Mouse (Mus musculus): ENCODE results near the gene Vps72. TPM values are rescaled to one million over a fixed set of nuclear protein-coding genes. Genes with fewer than 3 reads are reported as not detected.
"Not testable (repeated sequence)": the region's sequence is repeated elsewhere in the genome, so short reads cannot be mapped to it uniquely, and the experiment has no call there.

The Vps72 gene
- total RNA-seq, 2 experiments from 2014 or later = 56.1 to 63.3 TPM

DNA sequence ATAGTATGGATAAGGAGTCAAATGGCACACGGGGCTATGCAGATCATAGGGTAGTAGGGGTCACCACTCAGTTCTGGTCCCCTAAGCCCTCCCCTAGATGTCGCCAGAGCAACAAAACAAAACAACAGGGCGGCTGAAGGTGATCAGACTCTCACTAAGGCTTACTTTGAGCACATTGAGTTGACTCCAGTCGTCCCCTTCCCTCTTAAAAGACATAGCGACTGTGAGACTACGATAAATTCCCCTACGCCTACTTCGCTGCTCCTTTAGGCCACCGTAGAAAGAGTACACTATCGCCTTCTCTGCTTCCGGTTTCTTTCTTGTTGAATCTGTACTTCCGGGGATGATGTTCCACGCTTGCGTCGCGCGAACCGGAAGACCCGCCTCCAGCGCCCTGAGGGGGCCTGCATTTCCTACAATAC, 22.9 kb downstream of the Vps72 start, which contains the start of the genes Scnm1 and Lysmd1:
Scnm1 (minus strand) TSS at position 332 of the 422 bp plus-strand sequence.
Lysmd1 (plus strand) TSS at position 409 of the 422 bp plus-strand sequence.
- DNase-seq = peak; percentile 92 to 94

GRCm38 (mm10) chr3:95134133-95134532, 23.3 kb downstream of the Vps72 start:
- DNase-seq = not testable (repeated sequence)

- DNase-seq = peak; percentile 60 to 81
Measured at GRCm38 (mm10) chr3:95135023-95135422, 24.2 kb downstream of the Vps72 start.

DNA sequence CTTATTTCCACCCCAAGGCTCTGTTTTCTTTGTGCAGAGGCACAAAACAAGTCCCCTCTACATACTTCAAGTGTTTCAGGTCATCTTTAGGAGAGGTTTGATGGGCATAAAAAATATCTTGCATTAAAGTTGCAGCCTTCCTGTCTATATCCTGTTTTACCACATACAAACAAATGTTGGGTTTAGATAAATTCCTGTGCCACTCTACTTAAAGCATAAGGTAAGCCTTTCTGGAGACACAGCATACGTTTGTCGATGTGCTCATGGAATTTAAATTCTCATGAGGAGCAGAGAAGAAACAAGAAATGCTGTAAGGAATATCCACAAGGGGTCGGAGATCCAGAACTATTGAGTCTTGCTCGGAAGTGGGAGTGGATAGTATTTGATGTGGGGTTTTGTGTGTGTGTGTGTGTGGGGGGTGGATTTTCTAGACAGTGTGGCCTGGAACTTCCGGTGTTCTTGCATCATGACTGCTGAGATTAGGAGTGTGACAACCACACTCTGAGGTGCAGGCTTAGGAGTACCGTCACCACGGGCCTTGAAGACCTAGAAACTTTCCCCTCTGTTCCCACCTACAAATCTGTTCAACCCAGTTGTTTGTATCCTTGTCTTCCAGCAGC, 24.7 kb downstream of the Vps72 start:
- no peak for DNase-seq

DNA sequence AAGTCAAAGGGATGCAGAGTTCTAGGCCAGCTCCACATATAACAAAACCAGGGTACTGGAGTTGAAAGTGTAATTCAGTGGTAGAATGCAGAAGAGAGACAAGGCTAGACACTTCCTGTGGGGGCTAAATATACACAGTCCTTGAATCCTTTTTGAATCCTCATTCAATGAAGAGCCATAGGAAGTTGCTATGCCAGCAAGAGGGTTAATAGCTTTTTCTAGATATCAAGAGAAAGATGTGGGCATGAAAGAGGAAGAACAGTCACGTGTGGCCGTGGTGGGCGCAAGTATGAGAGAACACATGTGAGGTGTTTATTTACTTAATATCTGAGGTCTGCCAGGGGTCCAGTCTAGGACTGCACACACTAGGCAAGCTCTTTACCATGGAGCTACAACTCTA, 25.5 kb downstream of the Vps72 start:
- DNase-seq = no peak

DNA sequence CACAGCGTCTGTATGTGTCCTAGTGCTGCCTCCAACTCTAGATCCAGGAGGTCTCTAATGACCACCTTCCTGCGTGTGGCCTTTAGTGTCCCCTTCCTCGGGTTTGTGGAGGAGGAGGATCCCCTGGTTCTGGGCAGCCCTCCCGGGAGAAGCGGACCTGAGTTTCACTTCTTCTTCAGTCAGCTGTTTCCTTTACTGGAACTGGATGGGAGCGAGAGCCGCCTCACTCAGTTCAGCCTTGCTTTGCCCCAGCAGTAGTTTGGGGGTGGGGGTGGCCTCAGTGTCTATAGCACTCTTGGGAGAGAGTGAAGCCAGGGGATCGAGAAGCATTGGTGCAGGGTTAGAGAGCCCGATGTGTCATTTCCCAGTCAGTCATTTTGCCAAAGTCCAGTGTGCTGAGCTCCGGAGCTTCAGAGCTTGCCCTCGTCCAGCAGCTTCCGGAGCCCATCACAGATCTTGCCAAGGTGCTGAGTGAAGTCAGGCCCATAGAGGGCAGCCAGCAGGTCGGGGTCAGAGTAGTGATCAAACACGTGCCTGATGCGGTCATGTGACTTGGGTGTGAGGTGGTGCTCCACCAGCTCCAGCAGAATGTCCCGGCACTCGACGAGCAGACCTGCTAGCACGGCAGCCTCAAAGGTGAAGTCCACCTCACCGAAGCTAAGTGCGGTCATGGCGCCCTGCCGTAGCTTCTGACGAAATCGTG, 28.9 kb downstream of the Vps72 start:
- DNase-seq = peak in 1 of 2 experiments; percentile 33

DNA sequence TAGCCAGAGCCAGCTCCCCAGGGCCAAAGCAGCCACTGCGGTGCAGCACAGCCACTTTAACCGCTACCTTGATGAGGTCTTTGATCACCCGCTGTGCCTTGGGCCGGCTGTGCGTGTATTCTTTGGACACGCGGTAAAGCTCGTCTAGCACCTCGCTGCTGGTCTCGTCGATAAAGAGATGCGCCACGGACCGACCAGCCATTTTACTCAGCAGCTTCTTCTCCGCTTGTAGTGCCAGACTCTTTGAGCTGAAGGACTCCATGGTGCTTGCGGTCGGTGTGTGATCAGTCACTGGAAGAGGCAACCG, 29.4 kb downstream of the Vps72 start:
- DNase-seq = no peak

- no peak for DNase-seq
Measured at GRCm38 (mm10) chr3:95140795-95141194, 30.0 kb downstream of the Vps72 start.

DNA sequence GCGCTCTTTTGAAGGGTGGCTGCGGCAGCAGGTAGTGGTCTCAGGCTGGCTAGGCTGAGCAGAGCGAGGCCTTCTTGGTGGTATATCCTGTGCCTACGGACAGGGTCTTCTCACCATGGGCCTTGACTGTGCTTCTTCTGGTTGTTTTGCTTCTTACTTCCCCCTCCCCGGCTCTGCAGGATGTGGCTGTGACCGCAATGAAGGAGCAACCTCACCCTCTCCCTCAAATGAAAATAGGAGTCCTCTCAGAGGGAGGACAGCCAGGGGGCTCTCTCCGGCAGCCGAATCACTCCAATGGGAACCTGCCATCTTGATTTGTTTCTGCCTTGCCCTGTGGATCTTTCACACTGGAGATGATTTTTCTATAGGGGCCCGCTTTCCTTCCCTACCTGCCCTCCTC, 30.7 kb downstream of the Vps72 start:
- DNase-seq = no peak

DNA sequence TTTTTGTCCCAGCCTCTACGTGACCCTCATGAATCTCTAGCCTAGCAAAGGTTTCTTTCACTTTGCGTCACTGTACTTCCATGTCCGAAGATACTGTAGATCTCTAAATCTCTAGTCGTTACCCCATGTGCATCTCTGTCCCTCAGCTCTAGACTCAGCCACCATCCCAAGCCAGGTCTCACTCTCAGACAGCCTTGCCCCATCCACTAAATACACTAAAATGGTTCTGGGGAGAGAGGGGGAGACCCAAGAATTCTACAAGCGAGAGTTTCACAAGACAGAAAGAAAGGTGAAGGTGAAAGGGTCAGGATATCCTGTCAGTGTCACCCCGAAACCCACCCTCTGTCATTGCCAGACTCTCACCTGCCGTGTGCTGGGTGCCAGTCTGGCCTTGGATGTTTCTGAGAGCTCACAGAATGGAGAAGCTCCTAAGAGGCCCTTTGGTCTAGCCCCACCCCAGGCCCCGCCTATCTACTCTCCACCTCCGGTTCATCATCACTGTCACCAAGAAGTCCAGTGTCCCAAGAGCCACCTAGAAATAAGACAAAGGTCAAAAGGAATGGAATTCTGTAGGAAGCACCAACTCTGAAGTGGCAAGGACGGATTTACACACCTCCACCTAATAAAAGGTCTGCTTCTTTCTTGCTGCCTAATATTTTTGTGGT, 31.3 kb downstream of the Vps72 start, which contains the start of gene Tnfaip8l2:
Tnfaip8l2 (minus strand) TSS at position 409 of the 665 bp plus-strand sequence.
- DNase-seq = peak in 1 of 2 experiments; percentile 38

DNA sequence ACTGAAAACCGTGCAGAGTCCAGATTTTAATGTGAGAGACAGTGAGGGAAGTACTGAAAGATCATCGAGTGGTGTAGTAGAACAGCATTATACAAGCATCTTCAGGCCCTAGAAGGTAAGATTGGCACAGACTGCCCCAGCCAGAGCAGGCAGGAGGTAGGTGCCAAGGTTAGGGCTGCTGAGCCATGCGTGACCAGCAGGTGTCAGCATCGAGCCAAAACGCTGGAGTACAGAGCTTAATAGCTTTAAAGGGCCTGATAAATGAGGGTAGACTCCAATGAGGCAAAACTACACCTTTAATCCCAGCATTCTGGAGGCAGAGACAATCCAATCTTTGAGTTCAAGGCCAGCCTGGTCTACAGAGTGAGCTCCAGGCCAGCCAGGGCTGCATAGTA, 31.8 kb downstream of the Vps72 start:
- peak; percentile 86 to 90 for DNase-seq

GRCm38 (mm10) chr3:95147924-95148323, 37.1 kb downstream of the Vps72 start:
- DNase-seq = no peak

DNA sequence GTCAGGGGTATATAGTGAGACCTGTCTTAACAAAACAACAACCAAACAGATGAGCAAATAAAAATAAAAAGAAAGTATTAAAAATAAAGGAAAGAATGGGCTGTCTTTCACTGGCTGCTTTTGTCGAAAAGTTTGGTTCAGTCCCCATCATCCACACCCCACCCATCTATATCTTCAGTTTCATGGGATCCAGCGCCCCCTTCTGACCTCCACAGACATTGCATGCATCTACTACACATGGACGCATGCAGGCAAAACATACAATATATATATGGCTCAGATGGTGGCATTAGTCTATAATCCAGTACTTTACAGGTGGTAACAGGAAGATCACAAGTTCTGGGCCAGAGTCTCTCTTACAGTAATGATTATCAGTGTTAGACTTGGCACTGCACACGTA, 43.1 kb downstream of the Vps72 start:
- peak; percentile 48 to 56 for DNase-seq

- DNase-seq = no peak
Measured at GRCm38 (mm10) chr3:95159511-95159986, 48.7 kb downstream of the Vps72 start.

- peak; percentile 93 to 95 for DNase-seq
Measured at GRCm38 (mm10) chr3:95159987-95160963, 49.5 kb downstream of the Vps72 start, which contains the start of gene Sema6c. Gene Sema6c, plus strand, starts transcription at chr3:95160457.

DNA sequence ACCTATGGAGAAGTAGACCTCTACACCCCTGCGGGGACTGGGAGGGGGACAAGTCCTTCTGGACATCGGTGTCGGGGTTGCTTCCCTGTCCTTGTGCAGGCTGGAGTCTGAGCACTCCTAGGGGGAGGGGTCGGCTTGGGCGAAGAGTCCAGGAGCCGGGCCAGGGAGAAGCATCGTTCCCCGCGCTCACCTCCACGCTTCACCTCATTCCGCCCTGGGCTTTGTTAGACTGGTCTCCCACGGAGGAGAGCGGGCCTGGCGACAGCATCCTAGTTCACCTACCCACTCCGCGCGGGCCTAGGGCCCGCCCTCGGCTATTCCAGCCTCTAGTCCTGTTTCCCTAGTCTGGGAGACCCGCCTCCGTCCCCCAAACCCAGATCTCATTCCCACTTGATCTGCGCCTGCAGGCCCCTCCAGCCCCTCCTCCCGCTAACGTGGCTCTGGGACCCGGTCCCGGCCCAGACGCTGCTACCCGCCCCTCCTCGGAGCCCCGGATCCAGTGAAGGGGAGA, 50.3 kb downstream of the Vps72 start:
- no peak for DNase-seq

DNA sequence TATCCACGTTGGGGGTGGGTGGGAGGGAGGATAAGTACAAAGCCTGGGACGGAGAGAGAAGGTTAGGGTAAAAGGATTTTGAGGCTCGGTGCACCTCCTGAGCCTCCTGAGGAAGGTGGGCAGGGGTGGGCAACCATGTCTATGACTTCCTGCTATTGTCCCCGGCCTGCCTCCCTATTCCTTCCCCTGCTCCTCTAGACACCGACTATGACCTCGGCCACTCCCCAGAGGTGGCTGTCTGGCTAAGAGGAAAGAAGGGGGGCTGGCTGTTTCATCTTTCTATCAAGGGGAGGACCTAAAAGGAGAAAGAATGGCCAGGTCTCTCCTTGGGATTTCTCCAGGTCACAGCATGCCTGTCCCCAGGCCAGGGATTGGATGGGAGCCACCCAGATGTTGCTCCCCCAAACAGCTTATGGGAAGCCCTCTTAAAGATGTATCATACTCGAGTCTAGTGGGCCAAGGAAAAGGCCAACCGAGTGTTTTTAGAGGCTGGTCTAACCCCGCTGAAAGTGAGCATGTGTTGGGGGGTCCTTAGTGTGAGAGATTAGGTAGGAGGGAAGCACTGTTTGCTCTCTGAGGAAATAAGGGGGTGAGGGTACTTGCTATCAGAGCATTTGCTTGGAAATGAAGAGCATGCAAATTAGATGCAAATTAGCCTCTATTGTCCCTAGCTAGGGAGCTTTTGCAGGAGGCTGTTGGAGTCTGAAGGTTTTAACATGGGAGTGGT, 51.0 kb downstream of the Vps72 start:
- no peak for DNase-seq

DNA sequence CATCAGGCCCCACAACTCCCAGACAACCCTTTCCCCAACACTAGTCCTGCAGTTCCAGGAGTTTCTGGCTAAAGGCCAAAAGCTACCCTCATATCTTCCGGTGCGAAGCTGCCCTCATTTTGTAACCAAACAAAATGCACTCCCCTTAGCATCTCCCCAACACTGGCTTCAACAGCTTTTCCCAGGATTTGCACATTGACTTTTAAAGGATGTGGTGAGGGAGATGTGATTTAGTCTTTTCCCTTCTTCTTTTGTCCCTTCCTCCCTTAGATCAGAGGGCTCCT, 51.5 kb downstream of the Vps72 start:
- no peak for DNase-seq

- DNase-seq = no peak
Measured at GRCm38 (mm10) chr3:95163419-95164255, 52.8 kb downstream of the Vps72 start.

DNA sequence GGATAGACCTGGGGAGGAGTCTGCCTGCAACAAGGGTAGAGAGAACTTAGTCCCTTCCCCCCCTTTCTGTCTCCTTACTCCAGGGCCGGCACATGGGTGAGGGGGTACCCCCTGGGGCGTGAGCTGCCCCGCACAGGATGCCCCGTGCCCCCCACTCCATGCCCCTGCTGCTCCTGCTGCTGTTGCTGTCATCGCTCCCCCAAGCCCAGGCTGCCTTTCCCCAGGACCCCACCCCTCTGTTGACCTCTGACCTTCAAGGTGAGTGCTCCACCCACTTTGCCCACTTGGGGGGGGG, 53.4 kb downstream of the Vps72 start:
- no peak for DNase-seq
